Mouse (Mus musculus) MEL-GATA-1-ER (cell line): Measurements from ENCODE around the gene Olfr1532-ps1.
"Not testable (repeated sequence)": the region's sequence is repeated elsewhere in the genome, so short reads cannot be mapped to it uniquely, and the experiment has no call there.

Experiments used
- DNase-seq: peaks from one replicate; pipeline ENCODE4 v3.0.0-alpha.2; 2012; ENCODE audit warnings: low read depth; ENCODE audit errors: extremely low read depth

Gene Olfr1532-ps1

DNA sequence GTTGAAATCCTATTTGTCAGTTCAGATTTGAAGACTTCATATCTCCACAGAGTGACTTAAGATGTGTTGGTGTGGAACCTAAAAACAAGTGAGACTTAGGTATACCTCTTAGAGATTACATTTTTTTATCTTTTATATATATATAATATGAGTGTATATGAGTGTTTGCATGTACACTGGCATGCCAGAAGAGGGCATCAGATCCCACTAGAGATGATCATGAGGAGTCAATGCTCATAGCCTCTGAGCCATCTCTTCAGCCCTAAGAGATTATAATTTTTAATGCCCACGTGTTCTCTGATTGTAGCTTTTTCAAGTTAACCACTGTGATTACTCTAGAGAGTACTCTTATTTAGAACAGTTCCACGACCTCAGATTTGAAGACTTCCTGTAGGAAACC lies at the start of gene Olfr1532-ps1:
Gene Olfr1532-ps1, plus strand, starts transcription at position 326 of the 400 bp plus-strand sequence.
- no peak for DNase-seq

DNA sequence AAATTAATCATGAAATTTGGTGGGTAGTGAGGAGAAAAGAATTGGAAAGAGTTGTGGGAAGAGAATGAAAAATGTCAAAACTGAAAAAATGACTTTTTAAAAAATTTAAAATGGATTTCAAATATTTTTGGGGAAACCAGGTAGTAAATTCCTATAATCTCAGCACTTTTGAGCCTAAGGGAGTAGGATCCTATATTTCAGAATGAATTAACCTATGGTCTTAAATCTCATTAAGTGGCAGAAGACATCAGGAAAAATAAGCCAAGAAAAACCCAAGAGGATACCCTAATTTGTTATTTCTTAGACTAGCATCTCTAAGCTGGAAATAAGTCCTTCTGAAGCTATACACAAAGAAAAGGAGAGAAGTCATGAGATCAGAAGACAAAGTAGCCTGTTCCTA lies 44.9 kb upstream of the Olfr1532-ps1 start, which contains the start of gene Olfr704:
Gene Olfr704, plus strand, starts transcription at position 301 of the 400 bp plus-strand sequence.
- DNase-seq, result no peak

DNA sequence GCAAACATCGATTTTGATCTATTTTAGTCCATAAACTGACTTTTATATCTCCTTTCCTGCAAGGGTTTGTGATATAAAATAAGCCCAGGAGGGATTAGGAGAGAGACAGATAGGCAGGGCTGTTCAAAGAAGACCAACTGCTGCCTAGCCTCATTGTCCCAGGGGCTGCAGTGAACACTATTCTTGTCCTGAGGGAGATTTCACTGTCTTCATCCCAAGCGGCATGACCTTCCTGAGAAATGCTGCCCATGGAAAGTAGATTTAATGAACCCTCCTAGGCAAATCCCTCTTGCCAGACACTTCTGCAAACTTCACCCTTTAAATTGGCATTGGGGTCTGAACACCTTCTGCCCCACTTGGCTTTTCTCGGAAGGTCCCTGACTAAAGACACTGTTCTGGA lies 31.0 kb upstream of the Olfr1532-ps1 start, which contains the start of gene Olfr705:
Gene Olfr705, minus strand, starts transcription at position 101 of the 400 bp plus-strand sequence.
- DNase-seq, result no peak

DNA sequence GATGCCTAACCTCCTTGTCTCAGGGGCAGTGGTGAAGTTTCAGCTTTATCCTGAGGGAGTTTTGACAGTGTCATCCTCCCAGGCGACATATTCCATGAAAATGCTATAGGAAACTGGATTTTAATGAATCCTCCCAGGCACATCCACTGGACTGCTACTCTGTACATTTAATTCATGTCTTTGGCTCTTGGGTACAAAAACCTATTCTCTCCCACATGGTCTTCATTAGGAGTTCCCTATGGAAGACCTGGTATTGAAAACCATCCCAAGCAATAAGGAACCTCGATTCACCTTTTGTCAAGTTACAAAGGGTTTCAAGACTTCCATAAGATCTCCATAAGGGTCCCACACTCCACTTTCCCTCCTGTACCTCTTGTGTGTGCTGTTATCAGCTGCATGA lies 19.7 kb upstream of the Olfr1532-ps1 start, which contains the start of gene Olfr706:
Gene Olfr706, minus strand, starts transcription at position 101 of the 400 bp plus-strand sequence.
- DNase-seq, result no peak

DNA sequence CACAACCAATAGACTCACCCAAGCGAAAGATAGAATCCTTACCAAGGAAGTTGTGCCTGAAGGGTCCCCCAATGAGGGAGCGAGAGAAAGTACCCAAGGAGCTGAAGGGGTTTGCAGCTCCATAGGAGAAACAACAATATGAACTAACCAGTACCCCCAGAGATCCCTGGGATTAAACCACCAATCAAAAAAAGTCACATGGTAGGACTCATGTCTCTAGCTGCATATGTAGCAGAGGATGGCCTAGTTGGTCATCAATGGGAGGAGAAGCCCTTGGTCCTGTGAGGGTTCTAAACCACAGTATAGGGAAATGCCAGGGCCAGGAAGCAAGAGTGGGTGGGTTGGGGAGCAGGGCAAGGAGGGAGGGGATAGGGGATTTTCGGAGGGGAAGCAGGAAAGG lies 6.7 kb upstream of the Olfr1532-ps1 start, which contains the start of gene Olfr707:
Gene Olfr707, minus strand, starts transcription at position 101 of the 400 bp plus-strand sequence.
- not testable (repeated sequence) for DNase-seq

DNA sequence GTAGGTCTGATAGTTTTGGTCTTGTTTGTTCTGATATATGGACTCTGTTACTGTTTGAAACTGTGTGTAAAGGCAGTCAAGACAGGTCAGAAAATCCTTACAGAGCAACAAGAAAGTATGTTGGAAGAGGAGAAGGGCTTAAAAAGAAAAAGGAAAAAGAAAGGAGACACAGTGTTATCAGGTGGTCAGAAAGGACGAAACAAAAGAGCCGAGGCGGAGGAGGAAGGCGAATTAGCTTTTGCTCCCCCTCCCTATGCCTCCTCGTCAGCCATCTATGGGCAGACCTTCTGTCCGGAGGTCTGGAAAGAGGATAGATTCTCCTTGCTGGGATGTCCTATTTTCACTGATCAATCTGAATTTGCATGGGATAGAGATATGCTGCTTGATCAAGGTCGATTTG lies 13.2 kb downstream of the Olfr1532-ps1 start:
- DNase-seq, result not testable (repeated sequence)

DNA sequence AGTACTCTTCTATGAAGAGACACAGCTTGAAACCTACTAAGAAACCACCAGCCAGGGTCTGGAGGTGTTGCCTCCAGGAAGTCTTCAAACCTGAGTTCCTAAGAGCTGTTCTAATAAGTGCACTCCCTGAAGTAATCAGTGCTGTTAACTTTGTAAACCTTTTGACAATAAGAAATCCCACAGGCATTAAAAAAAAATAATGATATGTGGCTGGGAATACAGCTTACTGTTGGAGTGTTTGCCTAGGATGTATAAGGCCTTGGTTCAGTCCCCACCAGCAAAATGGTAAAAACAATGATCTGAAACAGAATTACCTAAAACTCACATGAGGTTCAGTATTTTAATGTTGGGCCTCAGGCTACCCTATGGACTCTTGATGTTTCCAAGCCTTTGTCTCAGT lies 24.3 kb downstream of the Olfr1532-ps1 start, which contains the start of gene Olfr709-ps1:
Gene Olfr709-ps1, minus strand, starts transcription at position 101 of the 400 bp plus-strand sequence.
- no peak for DNase-seq

DNA sequence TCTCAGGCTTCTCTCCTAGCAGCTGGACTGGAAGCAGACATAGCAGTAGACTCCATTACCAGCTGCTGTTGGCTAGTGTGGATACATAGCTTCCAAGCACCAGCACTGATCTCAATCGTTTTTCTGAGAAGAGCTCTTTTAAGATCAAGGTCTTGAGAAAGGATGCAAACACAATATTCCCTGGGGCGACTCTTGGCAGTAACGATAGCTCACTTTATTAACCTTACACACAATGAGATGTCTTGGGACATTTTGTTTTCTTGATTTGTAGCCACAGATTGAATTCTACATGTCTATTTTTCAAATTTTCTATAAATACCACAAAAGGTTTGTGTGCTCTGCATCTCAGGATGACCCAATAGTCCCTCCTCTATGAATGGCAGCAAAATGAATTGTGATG lies 40.4 kb downstream of the Olfr1532-ps1 start, which contains the start of gene Olfr710:
Gene Olfr710, minus strand, starts transcription at position 101 of the 400 bp plus-strand sequence.
- DNase-seq, result no peak

DNA sequence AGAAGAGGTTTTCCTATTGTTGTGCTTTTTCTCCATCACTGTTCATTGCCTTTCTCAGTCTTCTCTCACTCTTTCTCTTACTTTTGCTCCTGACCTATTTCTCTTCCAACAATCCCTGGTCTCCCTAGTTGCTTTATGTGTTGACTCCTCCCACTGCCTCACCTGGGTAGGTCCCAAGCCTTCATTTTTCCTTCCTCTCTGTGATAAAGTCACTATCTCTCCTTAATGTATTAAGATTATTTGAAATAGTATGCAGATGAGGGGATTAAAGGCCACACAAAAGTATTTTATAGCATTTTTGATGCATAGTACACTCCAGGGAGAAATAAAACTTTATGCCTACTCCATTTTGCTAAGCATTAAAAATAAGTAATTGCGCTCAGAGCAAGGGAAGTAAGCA lies 56.0 kb downstream of the Olfr1532-ps1 start, which contains the start of gene Olfr6:
Gene Olfr6, minus strand, starts transcription at position 101 of the 400 bp plus-strand sequence.
- DNase-seq, result no peak
